Comparison of ENCODE assay signal across 9 mouse cellular contexts in genomic region chr4:130306796-130307630, GRCm38 (mm10). TPM values are rescaled to one million over a fixed set of nuclear protein-coding genes. Genes with fewer than 3 reads are reported as not detected.
DNase-seq lines count a peak whose midpoint lies in the region; ATAC-seq and TF ChIP-seq lines count a peak whose summit lies in the region.
"Had no signal": no experiment of that assay in that cellular context is flagged by ENCODE, and none has a peak within 500 bp of the region (broad histone marks: within the 10 kb centered on the region; RNA-seq: fewer than 3 reads in every experiment).

No protein-coding gene starts in this region.

- TF ChIP-seq POLR2A in limb, embryonic 14.5 days (IDR thresholded peaks at IDR 0.05; ENCODE audit: borderline replicate concordance, extremely low read depth, insufficient read depth, insufficient read length): no peak

- WGBS in midbrain, embryonic 10.5 days: 77% methylated on average over 10 of the region's 10 CpGs
- WGBS in midbrain, embryonic 11.5 days: 75% methylated on average over 10 of the region's 10 CpGs
- 71% methylated on average over 10 of the region's 10 CpGs for WGBS in forebrain, embryonic 14.5 days
- WGBS in limb, embryonic 14.5 days: 74% methylated on average over 10 of the region's 10 CpGs

- peaks cover 84% of the 10 kb centered on the region for H3K27me3 ChIP-seq in midbrain, embryonic 10.5 days (ENCODE audit: low read depth, poor library complexity, severe bottlenecking)
- peaks cover 38% of the 10 kb centered on the region for H3K27me3 ChIP-seq in midbrain, embryonic 11.5 days (ENCODE audit: control insufficient read depth, insufficient read depth, low read length)
- H3K27me3 ChIP-seq in forebrain, embryonic 14.5 days (replicated peaks; ENCODE audit: control insufficient read depth, insufficient read depth, low read length): peaks cover 29% of the 10 kb centered on the region
- peaks cover 38% of the 10 kb centered on the region for H3K27me3 ChIP-seq in limb, embryonic 14.5 days (ENCODE audit: control insufficient read depth, insufficient read depth, low read length)
- H3K27me3 ChIP-seq: Patski had no signal

- no peaks in the 10 kb centered on the region for H3K9me3 ChIP-seq in midbrain, embryonic 10.5 days (replicated peaks)
- no peaks in the 10 kb centered on the region for H3K9me3 ChIP-seq in midbrain, embryonic 11.5 days (ENCODE audit: control insufficient read depth, low read length)
- H3K9me3 ChIP-seq in forebrain, embryonic 14.5 days (replicated peaks; ENCODE audit: control insufficient read depth, low read length): no peaks in the 10 kb centered on the region
- no peaks in the 10 kb centered on the region for H3K9me3 ChIP-seq in limb, embryonic 14.5 days (ENCODE audit: control insufficient read depth, low read length)

- H3K4me2 ChIP-seq in midbrain, embryonic 11.5 days: no peak overlapping the region; the same call in 1 of the 2 replicates
- H3K4me2 ChIP-seq in forebrain, embryonic 14.5 days (ENCODE audit: low read length): peak overlapping the region; percentile 88
- H3K4me2 ChIP-seq in limb, embryonic 14.5 days (replicated peaks; ENCODE audit: low read depth, low read length, severe bottlenecking): peak overlapping the region; percentile 87

- no peak overlapping the region for H3K9ac ChIP-seq in midbrain, embryonic 11.5 days (ENCODE audit: low read length)
- no peak overlapping the region for H3K9ac ChIP-seq in forebrain, embryonic 14.5 days (ENCODE audit: low read length)
- H3K9ac ChIP-seq in limb, embryonic 14.5 days (ENCODE audit: low read depth, low read length, severe bottlenecking): no peak overlapping the region

- intact Hi-C loops in heart, postnatal 36 days (cut with DNase I): no loop called here

- DNase-seq in midbrain, embryonic 10.5 days (ENCODE audit: low spot score): no peak
- no peak for DNase-seq in midbrain, embryonic 11.5 days (ENCODE audit: low spot score, missing footprints)
- DNase-seq in forebrain, embryonic 14.5 days (ENCODE audit: low spot score): no peak
- peak; percentile 46 to 66 for DNase-seq in heart, postnatal 36 days
- DNase-seq in limb, embryonic 14.5 days (ENCODE audit: low spot score): no peak
- no peak for DNase-seq in spleen, postnatal 10 days (ENCODE audit: low spot score in 2 of 2)
- no peak for DNase-seq in embryo, embryonic 10.5 days (ENCODE audit: low spot score)
- no peak for DNase-seq in embryo, embryonic 9.5 days (ENCODE audit: extremely low spot score)

- H3K4me3 ChIP-seq in midbrain, embryonic 10.5 days: peak overlapping the region; percentile 62
- H3K4me3 ChIP-seq in midbrain, embryonic 11.5 days (ENCODE audit: low read depth, low read length): no peak overlapping the region
- no peak overlapping the region for H3K4me3 ChIP-seq in forebrain, embryonic 14.5 days (ENCODE audit: low read depth, low read length)
- H3K4me3 ChIP-seq in limb, embryonic 14.5 days (replicated peaks; ENCODE audit: low read length): peak overlapping the region; percentile 46; the same call in 1 of the 2 replicates

- no peak overlapping the region for H3K27ac ChIP-seq in midbrain, embryonic 10.5 days (replicated peaks)
- H3K27ac ChIP-seq in midbrain, embryonic 11.5 days (ENCODE audit: low read depth, low read length): no peak overlapping the region
- no peak overlapping the region for H3K27ac ChIP-seq in forebrain, embryonic 14.5 days (ENCODE audit: low read depth, low read length)
- H3K27ac ChIP-seq in limb, embryonic 14.5 days (replicated peaks; ENCODE audit: low read depth, low read length): no peak overlapping the region

- ATAC-seq in midbrain, embryonic 11.5 days (ENCODE audit: low FRiP score): no peak
- ATAC-seq in forebrain, embryonic 14.5 days: no peak
- no peak for ATAC-seq in limb, embryonic 14.5 days (ENCODE audit: low FRiP score, low read depth)
- ATAC-seq: Patski had no signal

- H3K4me1 ChIP-seq in midbrain, embryonic 10.5 days: peaks cover 40% of the 10 kb centered on the region
- peaks cover 14% of the 10 kb centered on the region for H3K4me1 ChIP-seq in midbrain, embryonic 11.5 days (ENCODE audit: control insufficient read depth, insufficient read depth, low read length)
- H3K4me1 ChIP-seq in forebrain, embryonic 14.5 days (ENCODE audit: control insufficient read depth, insufficient read depth, low read length): peaks cover 4% of the 10 kb centered on the region
- peaks cover 7% of the 10 kb centered on the region for H3K4me1 ChIP-seq in limb, embryonic 14.5 days (ENCODE audit: control insufficient read depth, insufficient read depth, low read length)

- H3K36me3 ChIP-seq in midbrain, embryonic 10.5 days: no peaks in the 10 kb centered on the region
- H3K36me3 ChIP-seq in midbrain, embryonic 11.5 days (ENCODE audit: control insufficient read depth, insufficient read depth, low read length): no peaks in the 10 kb centered on the region
- H3K36me3 ChIP-seq in forebrain, embryonic 14.5 days (ENCODE audit: control insufficient read depth, insufficient read depth, low read length): no peaks in the 10 kb centered on the region
- no peaks in the 10 kb centered on the region for H3K36me3 ChIP-seq in limb, embryonic 14.5 days (ENCODE audit: control insufficient read depth, insufficient read depth, low read length)

RNA-seq across cellular contexts. Expression of gene Fabp3, which starts 1.4 kb away (rescaled TPM):
- 7.2 and 11.0 TPM in 2 replicates for polyA plus RNA-seq in midbrain, embryonic 10.5 days (2016; fragmentation: Nextera tagmentation; extraction: Ambion mirVana)
- 16.7 and 18.6 TPM in 2 replicates for polyA plus RNA-seq in midbrain, embryonic 11.5 days (2014; fragmentation: Nextera tagmentation; extraction: Ambion mirVana)
- polyA plus RNA-seq in forebrain, embryonic 14.5 days (2014; fragmentation: Nextera tagmentation; extraction: Ambion mirVana): 107 and 121 TPM in 2 replicates
- 1,000 to 10,000 TPM; 6,013 to 6,518 TPM for total RNA-seq in heart, postnatal 36 days (2021)
- 34.7 and 41.6 TPM in 2 replicates for polyA plus RNA-seq in limb, embryonic 14.5 days (2012; rRNA removed)
- 34.0 and 47.3 TPM in 2 replicates for polyA plus RNA-seq in limb, embryonic 14.5 days (2014; fragmentation: Nextera tagmentation; extraction: Ambion mirVana)

RNA-seq across cellular contexts. Expression of gene Gm10570, which starts 1.5 kb away (rescaled TPM):
- polyA plus RNA-seq in midbrain, embryonic 10.5 days (2016; fragmentation: Nextera tagmentation; extraction: Ambion mirVana): not detected in 2 replicates
- polyA plus RNA-seq in midbrain, embryonic 11.5 days (2014; fragmentation: Nextera tagmentation; extraction: Ambion mirVana): not detected in 2 replicates
- 0.63 and 0.80 TPM in 2 replicates for polyA plus RNA-seq in forebrain, embryonic 14.5 days (2014; fragmentation: Nextera tagmentation; extraction: Ambion mirVana)
- under 1 TPM; 0.57 to 0.89 TPM for total RNA-seq in heart, postnatal 36 days (2021)
- 0.30 TPM in 1 of 2 replicates, not detected in the other for polyA plus RNA-seq in limb, embryonic 14.5 days (2012; rRNA removed)
- not detected in 2 replicates for polyA plus RNA-seq in limb, embryonic 14.5 days (2014; fragmentation: Nextera tagmentation; extraction: Ambion mirVana)
- polyA plus RNA-seq: Patski had no signal

RNA-seq across cellular contexts. Expression of gene Serinc2, which starts 28.0 kb away (rescaled TPM):
- 40.1 and 59.3 TPM in 2 replicates for polyA plus RNA-seq in midbrain, embryonic 10.5 days (2016; fragmentation: Nextera tagmentation; extraction: Ambion mirVana)
- 44.0 and 50.9 TPM in 2 replicates for polyA plus RNA-seq in midbrain, embryonic 11.5 days (2014; fragmentation: Nextera tagmentation; extraction: Ambion mirVana)
- polyA plus RNA-seq in forebrain, embryonic 14.5 days (2014; fragmentation: Nextera tagmentation; extraction: Ambion mirVana): 79.1 and 93.9 TPM in 2 replicates
- total RNA-seq in heart, postnatal 36 days (2021): 1 to 10 TPM; 2.1 to 2.5 TPM
- 161 and 261 TPM in 2 replicates for polyA plus RNA-seq in limb, embryonic 14.5 days (2012; rRNA removed)
- 150 and 186 TPM in 2 replicates for polyA plus RNA-seq in limb, embryonic 14.5 days (2014; fragmentation: Nextera tagmentation; extraction: Ambion mirVana)

RNA-seq across cellular contexts. Expression of gene Zcchc17, which starts 52.7 kb away (rescaled TPM):
- 69.2 and 73.3 TPM in 2 replicates for polyA plus RNA-seq in midbrain, embryonic 10.5 days (2016; fragmentation: Nextera tagmentation; extraction: Ambion mirVana)
- polyA plus RNA-seq in midbrain, embryonic 11.5 days (2014; fragmentation: Nextera tagmentation; extraction: Ambion mirVana): 81.2 and 84.7 TPM in 2 replicates
- polyA plus RNA-seq in forebrain, embryonic 14.5 days (2014; fragmentation: Nextera tagmentation; extraction: Ambion mirVana): 91.3 and 91.7 TPM in 2 replicates
- 10 to 100 TPM; 26.7 to 28.9 TPM for total RNA-seq in heart, postnatal 36 days (2021)
- 25.9 and 33.3 TPM in 2 replicates for polyA plus RNA-seq in limb, embryonic 14.5 days (2012; rRNA removed)
- polyA plus RNA-seq in limb, embryonic 14.5 days (2014; fragmentation: Nextera tagmentation; extraction: Ambion mirVana): 76.3 and 79.3 TPM in 2 replicates

RNA-seq across cellular contexts. Expression of gene Snrnp40, which starts 52.9 kb away (rescaled TPM):
- polyA plus RNA-seq in midbrain, embryonic 10.5 days (2016; fragmentation: Nextera tagmentation; extraction: Ambion mirVana): 226 and 229 TPM in 2 replicates
- 220 and 223 TPM in 2 replicates for polyA plus RNA-seq in midbrain, embryonic 11.5 days (2014; fragmentation: Nextera tagmentation; extraction: Ambion mirVana)
- 143 and 160 TPM in 2 replicates for polyA plus RNA-seq in forebrain, embryonic 14.5 days (2014; fragmentation: Nextera tagmentation; extraction: Ambion mirVana)
- total RNA-seq in heart, postnatal 36 days (2021): 10 to 100 TPM; 12.2 to 16.5 TPM
- polyA plus RNA-seq in limb, embryonic 14.5 days (2012; rRNA removed): 100 and 106 TPM in 2 replicates
- polyA plus RNA-seq in limb, embryonic 14.5 days (2014; fragmentation: Nextera tagmentation; extraction: Ambion mirVana): 137 and 141 TPM in 2 replicates

Comparison
In these comparisons a context has a peak if more than half of its experiments do, and no peak if none do; other contexts are left out.
1. H3K4me3 ChIP-seq: peak in midbrain, embryonic 10.5 days (single experiment) and limb, embryonic 14.5 days (single experiment); none in midbrain, embryonic 11.5 days (single experiment) and forebrain, embryonic 14.5 days (single experiment).
2. DNase-seq: peak in heart, postnatal 36 days (2 of 2); none in midbrain, embryonic 10.5 days (single experiment), midbrain, embryonic 11.5 days (single experiment), forebrain, embryonic 14.5 days (single experiment), limb, embryonic 14.5 days (single experiment), spleen, postnatal 10 days (0 of 2), embryo, embryonic 10.5 days (single experiment) and embryo, embryonic 9.5 days (single experiment).